Mouse (Mus musculus) brain, embryonic 14.5 days (tissue): Measurements from ENCODE around the gene Zmynd8.

ENCODE experiments used
- CTCF ChIP-seq: fragments of 200-500 bp; IDR thresholded peaks from 2 replicates; pipeline ENCODE4 v1.5.1; 2012; ENCODE audit warnings: inconsistent platforms, mild to moderate bottlenecking, moderate library complexity, borderline replicate concordance; ENCODE audit not compliant: insufficient read depth, insufficient read length; ENCODE audit errors: extremely low read depth
- POLR2A ChIP-seq: fragments of 200-500 bp; IDR thresholded peaks from 2 replicates; pipeline ENCODE4 v1.6.1; 2012; ENCODE audit warnings: mild to moderate bottlenecking, inconsistent platforms, borderline replicate concordance; ENCODE audit not compliant: poor library complexity, insufficient read depth, insufficient read length, severe bottlenecking; ENCODE audit errors: extremely low read depth

DNA sequence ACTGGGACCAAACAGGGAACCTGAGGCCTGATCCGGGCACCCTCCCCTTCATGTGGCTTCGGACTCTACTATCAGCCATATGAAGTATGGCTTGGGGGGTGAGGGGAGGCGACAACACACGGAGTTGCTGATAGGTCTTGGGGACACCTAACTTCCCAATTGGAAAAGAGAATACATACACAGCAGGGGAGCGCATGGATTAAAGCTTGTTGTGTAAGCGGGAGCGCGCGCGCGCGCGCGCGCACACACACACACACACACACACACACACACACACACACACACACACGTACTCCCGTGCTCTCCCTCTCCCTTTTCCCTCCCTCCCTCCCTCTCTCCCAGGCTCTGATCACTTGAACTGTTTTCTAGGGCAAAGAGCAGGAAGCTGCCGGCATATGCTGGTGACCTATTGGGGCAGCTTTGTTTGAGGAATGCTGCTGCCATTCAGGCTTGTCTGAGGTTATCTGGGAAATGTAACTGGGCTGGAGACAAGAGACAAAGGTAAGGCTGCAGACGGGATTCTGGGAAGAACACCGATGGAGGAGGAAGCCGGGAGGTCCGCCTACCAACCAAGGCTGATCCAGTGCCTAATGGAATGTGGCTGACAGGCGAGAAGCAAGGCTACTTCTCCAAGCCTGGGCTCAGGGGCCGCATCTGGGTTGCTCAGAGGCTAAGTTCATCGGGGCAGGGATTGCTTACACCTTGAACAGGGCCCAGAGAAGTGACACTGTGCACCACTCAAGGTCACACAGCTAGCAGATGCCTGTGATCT lies 11.8 kb downstream of the Zmynd8 start:
- TF ChIP-seq CTCF, result no peak
- no peak for TF ChIP-seq POLR2A
